Mouse (Mus musculus) frontal cortex, postnatal 10 days (tissue): Measurements from ENCODE around the gene U2af1l4.

Source experiments
- DNase-seq, 2 experiments: peaks; one replicate each; pipeline ENCODE4 v3.0.0; 2022; ENCODE audit warnings: low spot score in 2 of 2, mixed read lengths in 1 of 2

Gene U2af1l4

DNA sequence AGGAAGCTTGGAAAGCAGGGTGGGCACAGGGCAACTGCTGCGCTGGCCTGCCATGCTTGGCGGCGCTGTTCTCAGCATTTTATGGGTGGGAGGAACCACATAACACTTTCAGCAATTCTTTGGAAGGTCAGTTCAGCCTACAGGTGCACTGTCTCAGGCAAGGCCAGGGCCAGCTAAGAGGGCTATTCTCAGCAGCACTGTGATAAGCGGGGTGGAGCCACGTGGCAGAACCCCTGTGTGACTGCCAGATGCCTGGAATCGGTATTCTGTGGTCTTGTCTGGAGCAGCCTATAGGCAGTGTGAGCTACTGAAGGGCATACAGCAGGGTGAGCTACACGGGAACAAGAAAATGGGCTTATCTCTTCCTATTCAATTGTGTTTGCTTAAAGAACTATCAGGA lies 46.9 kb downstream of the U2af1l4 start:
- DNase-seq: no peak

DNA sequence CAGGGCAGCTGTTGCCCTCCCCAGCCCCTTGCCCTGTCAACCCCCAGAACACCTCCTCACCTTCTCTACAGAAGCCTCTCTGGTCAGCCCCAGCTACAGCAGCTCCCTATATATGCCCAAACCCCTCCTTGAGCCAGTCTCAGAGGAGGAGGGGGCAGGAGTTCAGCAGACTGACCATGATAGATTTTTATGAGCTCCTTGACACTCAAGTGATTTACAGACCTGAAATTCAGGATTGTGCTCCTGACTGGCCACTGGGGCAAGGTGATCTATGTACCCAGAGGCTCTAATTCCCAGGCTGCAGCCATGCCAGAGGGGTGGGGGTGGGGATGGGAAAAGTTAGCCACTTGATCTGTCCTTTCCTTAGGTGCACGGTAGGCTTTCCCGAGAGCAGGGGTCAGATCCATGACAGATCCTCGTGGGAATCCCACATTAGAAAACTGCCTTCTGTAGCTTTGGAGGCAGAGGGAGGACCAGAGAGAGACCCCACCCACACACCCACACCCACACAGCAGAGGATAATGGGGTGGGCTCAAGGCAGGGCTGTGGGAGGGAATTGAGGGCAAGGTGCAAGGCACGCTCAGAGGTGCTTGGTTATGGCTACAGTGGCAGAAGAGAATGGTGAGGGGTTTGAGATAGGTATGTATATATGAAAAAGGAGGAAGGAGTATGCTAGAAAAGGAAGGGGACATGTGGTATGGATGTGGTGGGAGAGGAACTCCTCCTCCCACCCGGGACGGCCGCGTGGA lies 49.7 kb downstream of the U2af1l4 start, which contains the start of gene Upk1a:
Gene Upk1a (minus strand): TSS at position 194 of the 749 bp plus-strand sequence.
- DNase-seq: no peak

DNA sequence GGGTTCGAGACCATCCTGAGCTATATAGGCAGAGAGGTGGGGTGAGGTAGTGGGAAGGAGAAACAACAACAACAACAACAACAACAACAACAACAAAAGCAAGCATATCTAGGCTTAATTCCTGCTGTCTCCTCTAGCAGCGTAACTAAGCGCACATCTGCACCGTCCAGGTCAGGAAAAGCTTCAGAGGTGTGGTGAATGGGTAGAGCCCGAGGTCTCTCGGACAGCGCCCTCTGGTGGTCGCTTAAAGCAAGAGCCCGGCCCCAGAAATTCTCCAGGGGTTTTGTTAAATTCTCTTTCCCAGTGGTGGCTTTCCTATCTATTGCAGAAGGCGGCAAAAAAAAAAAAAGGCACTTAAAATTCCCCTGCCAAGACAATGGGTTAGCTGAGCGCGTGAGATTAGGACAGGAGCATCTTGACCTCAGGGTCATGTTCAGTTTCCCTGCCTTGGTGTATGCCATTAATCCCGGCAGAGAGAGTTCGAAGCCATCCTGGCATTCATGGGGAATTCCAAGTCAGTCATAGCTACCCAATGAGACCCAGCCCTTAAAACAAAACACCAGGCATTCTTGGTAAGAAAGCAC lies 50.5 kb downstream of the U2af1l4 start:
- peak in 1 of 2 experiments; percentile 29 for DNase-seq

DNA sequence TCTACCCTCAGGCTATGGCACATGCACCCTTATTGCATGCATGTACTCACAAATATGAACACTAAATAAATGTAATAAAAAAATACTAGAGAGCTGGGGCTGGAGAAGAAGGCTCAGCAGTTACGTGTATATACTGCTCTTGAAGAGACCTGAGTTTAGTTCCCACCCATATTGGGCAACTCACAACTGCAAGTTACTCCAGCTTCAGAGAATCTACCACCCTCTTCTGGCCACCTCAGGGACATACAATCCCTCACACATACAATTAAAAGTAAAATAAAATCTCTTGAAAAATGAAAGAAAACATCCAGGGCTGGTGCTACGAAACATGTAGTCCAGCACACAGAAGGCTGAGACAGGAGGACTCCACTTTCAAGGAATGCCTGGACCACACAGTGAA lies 51.4 kb downstream of the U2af1l4 start:
- no peak for DNase-seq
